Mouse (Mus musculus): ENCODE results near the gene Mtss1l. TPM values are rescaled to one million over a fixed set of nuclear protein-coding genes. Genes with fewer than 3 reads are reported as not detected.

Mtss1l gene
- polyA plus RNA-seq, 1 experiment from 2014 or later = 14.2 TPM

- Histone ChIP-seq H3K4me1 (ENCODE audit: control insufficient read depth, insufficient read depth, low read length) (peaks cover 3% of the 10 kb centered on the region; the same call in 1 of the 2 replicates), H3K9ac (replicated peaks; ENCODE audit: low read depth, low read length) (no peak overlapping the region), H3K4me3 (ENCODE audit: low read depth, low read length) (no peak overlapping the region), H3K27ac (ENCODE audit: low read length) (no peak overlapping the region), H3K36me3 (ENCODE audit: control insufficient read depth, insufficient read depth, low read length) (no peaks in the 10 kb centered on the region), H3K9me3 (ENCODE audit: control insufficient read depth, low read depth, low read length) (no peaks in the 10 kb centered on the region), H3K27me3 (ENCODE audit: control insufficient read depth, insufficient read depth, low read length) (no peaks in the 10 kb centered on the region), H3K4me2 (replicated peaks; ENCODE audit: low read depth, low read length) (no peak overlapping the region)
- WGBS = 38% methylated on average over 13 of the region's 13 CpGs
- no peak for ATAC-seq (ENCODE audit: insufficient number of reproducible peaks, insufficient read depth, low FRiP score, low read depth)
Measured at GRCm38 (mm10) chr8:110750269-110750668, 29.0 kb downstream of the Mtss1l start.

GRCm38 (mm10) chr8:110751490-110751889 lies 30.2 kb downstream of the Mtss1l start:
- H3K36me3 ChIP-seq (ENCODE audit: control insufficient read depth, insufficient read depth, low read length) = no peaks in the 10 kb centered on the region
- no peak overlapping the region for H3K4me3 ChIP-seq (ENCODE audit: low read depth, low read length)
- H3K27me3 ChIP-seq (ENCODE audit: control insufficient read depth, insufficient read depth, low read length) = no peaks in the 10 kb centered on the region
- WGBS = 79% methylated on average over 5 of the region's 5 CpGs
- H3K4me2 ChIP-seq (replicated peaks; ENCODE audit: low read depth, low read length) = no peak overlapping the region
- H3K4me1 ChIP-seq (ENCODE audit: control insufficient read depth, insufficient read depth, low read length) = peaks cover 3% of the 10 kb centered on the region; the same call in 1 of the 2 replicates
- H3K9ac ChIP-seq (replicated peaks; ENCODE audit: low read depth, low read length) = no peak overlapping the region
- no peaks in the 10 kb centered on the region for H3K9me3 ChIP-seq (ENCODE audit: control insufficient read depth, low read depth, low read length)
- no peak for ATAC-seq (ENCODE audit: insufficient number of reproducible peaks, insufficient read depth, low FRiP score, low read depth)
- no peak overlapping the region for H3K27ac ChIP-seq (ENCODE audit: low read length)

DNA sequence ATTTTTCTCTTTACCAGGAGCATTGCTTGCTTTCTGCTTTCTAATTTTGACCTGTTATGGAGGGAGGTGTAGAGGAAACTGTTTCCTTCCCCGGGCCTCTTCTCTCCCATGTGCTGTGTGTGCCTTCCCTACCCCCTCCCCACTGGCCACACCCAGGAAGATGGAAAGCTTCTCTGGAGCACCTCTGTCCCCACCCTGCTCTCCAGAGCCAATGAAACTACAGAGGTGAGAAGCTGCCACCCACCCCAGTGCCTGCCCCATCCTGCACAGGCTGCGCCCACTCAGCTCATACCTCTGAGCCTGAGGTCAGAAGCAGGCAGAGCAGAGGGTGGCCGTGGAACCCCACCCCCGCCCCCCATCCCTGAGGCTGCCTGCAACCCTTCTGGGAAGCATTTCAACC lies 33.4 kb downstream of the Mtss1l start:
- H3K4me3 ChIP-seq (ENCODE audit: low read depth, low read length) = no peak overlapping the region
- H3K36me3 ChIP-seq (ENCODE audit: control insufficient read depth, insufficient read depth, low read length) = no peaks in the 10 kb centered on the region
- H3K27me3 ChIP-seq (ENCODE audit: control insufficient read depth, insufficient read depth, low read length) = no peaks in the 10 kb centered on the region
- H3K27ac ChIP-seq (ENCODE audit: low read length) = no peak overlapping the region
- 34% methylated on average over 4 of the region's 4 CpGs for WGBS
- no peaks in the 10 kb centered on the region for H3K9me3 ChIP-seq (ENCODE audit: control insufficient read depth, low read depth, low read length)
- peaks cover 3% of the 10 kb centered on the region; the same call in 1 of the 2 replicates for H3K4me1 ChIP-seq (ENCODE audit: control insufficient read depth, insufficient read depth, low read length)
- no peak overlapping the region for H3K9ac ChIP-seq (replicated peaks; ENCODE audit: low read depth, low read length)
- H3K4me2 ChIP-seq (replicated peaks; ENCODE audit: low read depth, low read length) = no peak overlapping the region
- peak; percentile 76; the same call in 1 of the 2 replicates for ATAC-seq (ENCODE audit: insufficient number of reproducible peaks, insufficient read depth, low FRiP score, low read depth)

DNA sequence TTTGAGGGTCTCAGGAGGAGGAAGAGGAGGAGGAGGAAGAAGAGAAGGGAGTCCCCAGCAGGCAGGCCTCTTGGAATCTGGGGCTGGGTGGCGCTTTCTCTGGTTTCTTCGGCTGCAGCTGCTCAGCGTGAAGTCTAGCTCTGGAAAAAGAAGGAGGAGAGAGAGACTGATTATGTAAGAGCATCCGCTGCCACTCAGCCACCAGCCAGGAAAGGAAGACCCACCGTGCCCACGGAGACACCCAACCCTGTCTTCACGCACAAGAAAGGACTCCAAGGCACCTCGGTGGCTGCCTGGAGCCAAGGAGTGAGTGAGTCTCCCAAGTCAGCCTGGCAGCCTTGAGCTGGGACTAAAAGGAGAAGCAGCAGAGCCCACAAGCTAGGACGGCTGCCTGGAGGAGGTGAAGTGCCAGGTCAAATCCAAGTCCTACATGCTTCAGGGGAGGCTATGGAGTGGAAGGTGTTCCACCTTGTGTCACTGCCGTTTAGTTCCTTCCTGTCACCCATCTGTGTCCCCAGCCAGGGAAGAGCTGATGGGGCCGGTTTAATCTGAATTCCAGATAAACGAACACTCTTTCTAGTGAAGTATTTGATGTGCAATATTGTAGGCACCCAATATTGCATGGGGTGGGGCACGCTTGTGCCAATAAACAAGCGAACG lies 34.4 kb downstream of the Mtss1l start:
- H3K9me3 ChIP-seq (ENCODE audit: control insufficient read depth, low read depth, low read length) = no peaks in the 10 kb centered on the region
- no peak overlapping the region for H3K4me2 ChIP-seq (replicated peaks; ENCODE audit: low read depth, low read length)
- no peak overlapping the region for H3K9ac ChIP-seq (replicated peaks; ENCODE audit: low read depth, low read length)
- no peak overlapping the region for H3K27ac ChIP-seq (ENCODE audit: low read length)
- no peaks in the 10 kb centered on the region for H3K36me3 ChIP-seq (ENCODE audit: control insufficient read depth, insufficient read depth, low read length)
- WGBS = 63% methylated on average over 15 of the region's 15 CpGs
- no peak for ATAC-seq (ENCODE audit: insufficient number of reproducible peaks, insufficient read depth, low FRiP score, low read depth)
- H3K27me3 ChIP-seq (ENCODE audit: control insufficient read depth, insufficient read depth, low read length) = no peaks in the 10 kb centered on the region
- H3K4me1 ChIP-seq (ENCODE audit: control insufficient read depth, insufficient read depth, low read length) = peaks cover 7% of the 10 kb centered on the region; the same call in 1 of the 2 replicates
- H3K4me3 ChIP-seq (ENCODE audit: low read depth, low read length) = no peak overlapping the region

DNA sequence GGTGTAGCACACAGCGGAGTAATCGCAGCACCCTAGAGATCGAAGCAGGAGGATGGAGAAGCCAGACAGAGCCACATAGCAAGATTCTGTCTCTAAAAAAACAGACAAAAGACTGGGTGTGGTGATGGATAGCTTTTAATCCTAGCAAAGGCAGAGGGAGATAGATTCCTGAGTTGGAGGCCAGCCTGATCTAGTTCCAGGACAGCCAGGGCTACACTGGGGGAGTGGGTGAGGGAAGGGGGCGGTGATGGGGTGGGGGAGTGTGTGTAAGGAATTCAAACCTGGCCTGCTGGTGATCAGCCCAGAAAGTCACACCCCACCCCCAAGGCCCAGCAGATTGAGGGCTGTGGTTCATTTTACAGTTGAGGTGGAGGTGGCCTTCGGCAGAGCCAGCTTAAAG lies 34.9 kb downstream of the Mtss1l start:
- no peaks in the 10 kb centered on the region for H3K9me3 ChIP-seq (ENCODE audit: control insufficient read depth, low read depth, low read length)
- 77% methylated on average over 5 of the region's 5 CpGs for WGBS
- no peak for ATAC-seq (ENCODE audit: insufficient number of reproducible peaks, insufficient read depth, low FRiP score, low read depth)
- peaks cover 9% of the 10 kb centered on the region; the same call in 1 of the 2 replicates for H3K4me1 ChIP-seq (ENCODE audit: control insufficient read depth, insufficient read depth, low read length)
- no peak overlapping the region for H3K4me2 ChIP-seq (replicated peaks; ENCODE audit: low read depth, low read length)
- no peaks in the 10 kb centered on the region for H3K27me3 ChIP-seq (ENCODE audit: control insufficient read depth, insufficient read depth, low read length)
- no peak overlapping the region for H3K27ac ChIP-seq (ENCODE audit: low read length)
- no peaks in the 10 kb centered on the region for H3K36me3 ChIP-seq (ENCODE audit: control insufficient read depth, insufficient read depth, low read length)
- no peak overlapping the region for H3K9ac ChIP-seq (replicated peaks; ENCODE audit: low read depth, low read length)
- H3K4me3 ChIP-seq (ENCODE audit: low read depth, low read length) = no peak overlapping the region

GRCm38 (mm10) chr8:110760280-110760940 lies 39.1 kb downstream of the Mtss1l start:
- no peak for ATAC-seq (ENCODE audit: insufficient number of reproducible peaks, insufficient read depth, low FRiP score, low read depth)
- no peak overlapping the region for H3K4me2 ChIP-seq (replicated peaks; ENCODE audit: low read depth, low read length)
- no peak overlapping the region for H3K9ac ChIP-seq (replicated peaks; ENCODE audit: low read depth, low read length)
- H3K27ac ChIP-seq (ENCODE audit: low read length) = no peak overlapping the region
- 59% methylated on average over 7 of the region's 7 CpGs for WGBS
- no peaks in the 10 kb centered on the region for H3K27me3 ChIP-seq (ENCODE audit: control insufficient read depth, insufficient read depth, low read length)
- no peaks in the 10 kb centered on the region for H3K36me3 ChIP-seq (ENCODE audit: control insufficient read depth, insufficient read depth, low read length)
- no peak overlapping the region for H3K4me3 ChIP-seq (ENCODE audit: low read depth, low read length)
- H3K9me3 ChIP-seq (ENCODE audit: control insufficient read depth, low read depth, low read length) = no peaks in the 10 kb centered on the region
- H3K4me1 ChIP-seq (ENCODE audit: control insufficient read depth, insufficient read depth, low read length) = peaks cover 8% of the 10 kb centered on the region; the same call in 1 of the 2 replicates

DNA sequence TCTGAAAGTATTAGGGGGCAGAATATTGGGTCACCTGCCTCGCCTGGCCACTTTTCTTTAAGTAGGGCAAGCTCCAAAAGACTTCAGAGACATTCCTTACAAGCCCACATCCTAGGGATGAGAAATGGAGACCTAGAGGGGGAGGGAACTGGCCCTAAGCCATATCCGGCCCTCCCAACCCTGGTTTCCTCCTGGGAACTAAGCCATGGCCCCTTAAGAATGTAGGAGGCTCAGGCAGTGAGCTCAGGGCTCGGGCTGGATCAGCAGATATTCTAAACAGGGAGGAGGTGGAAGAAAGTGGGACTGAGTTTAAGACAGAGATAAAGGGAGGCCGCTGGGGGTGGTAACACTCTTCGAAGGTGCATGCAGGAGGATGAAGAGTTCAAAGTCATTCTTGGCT lies 39.9 kb downstream of the Mtss1l start:
- H3K27ac ChIP-seq (ENCODE audit: low read length) = no peak overlapping the region
- peaks cover 8% of the 10 kb centered on the region; the same call in 1 of the 2 replicates for H3K4me1 ChIP-seq (ENCODE audit: control insufficient read depth, insufficient read depth, low read length)
- ATAC-seq (ENCODE audit: insufficient number of reproducible peaks, insufficient read depth, low FRiP score, low read depth) = no peak

GRCm38 (mm10) chr8:110761988-110762387 lies 40.7 kb downstream of the Mtss1l start:
- H3K27ac ChIP-seq (ENCODE audit: low read length) = no peak overlapping the region
- ATAC-seq (ENCODE audit: insufficient number of reproducible peaks, insufficient read depth, low FRiP score, low read depth) = no peak
- H3K9me3 ChIP-seq (ENCODE audit: control insufficient read depth, low read depth, low read length) = no peaks in the 10 kb centered on the region
- H3K9ac ChIP-seq (replicated peaks; ENCODE audit: low read depth, low read length) = no peak overlapping the region
- WGBS = 51% methylated on average over 6 of the region's 6 CpGs
- no peaks in the 10 kb centered on the region for H3K36me3 ChIP-seq (ENCODE audit: control insufficient read depth, insufficient read depth, low read length)
- no peak overlapping the region for H3K4me2 ChIP-seq (replicated peaks; ENCODE audit: low read depth, low read length)
- H3K27me3 ChIP-seq (ENCODE audit: control insufficient read depth, insufficient read depth, low read length) = no peaks in the 10 kb centered on the region
- no peak overlapping the region for H3K4me3 ChIP-seq (ENCODE audit: low read depth, low read length)
- H3K4me1 ChIP-seq (ENCODE audit: control insufficient read depth, insufficient read depth, low read length) = peaks cover 8% of the 10 kb centered on the region; the same call in 1 of the 2 replicates

More for the DNA sequence above, 39.9 kb downstream of the Mtss1l start:
- Histone ChIP-seq H3K4me3 (ENCODE audit: low read depth, low read length) (no peak overlapping the region), H3K9ac (replicated peaks; ENCODE audit: low read depth, low read length) (no peak overlapping the region), H3K27me3 (ENCODE audit: control insufficient read depth, insufficient read depth, low read length) (no peaks in the 10 kb centered on the region), H3K4me2 (replicated peaks; ENCODE audit: low read depth, low read length) (no peak overlapping the region), H3K36me3 (ENCODE audit: control insufficient read depth, insufficient read depth, low read length) (no peaks in the 10 kb centered on the region), H3K9me3 (ENCODE audit: control insufficient read depth, low read depth, low read length) (no peaks in the 10 kb centered on the region)
- 44% methylated on average over 5 of the region's 5 CpGs for WGBS

Measured in stomach, embryonic 14.5 days (tissue).